Mouse (Mus musculus) stomach, embryonic 15.5 days (tissue): ENCODE data around the gene Ddx24. TPM values are rescaled to one million over a fixed set of nuclear protein-coding genes. Genes with fewer than 3 reads are reported as not detected.

Source experiments
- ATAC-seq: fragments of 200-750 bp; cut with Nextera tagmentation; 2 replicates; pipeline ENCODE4 v1.8.0; 2017; ENCODE audit warnings: low read depth, moderate number of reproducible peaks, moderate TSS enrichment; ENCODE audit not compliant: insufficient read depth, low FRiP score
- H3K27ac ChIP-seq: fragments of 300-500 bp; sonication (generic); 2 replicates; pipeline ENCODE4 v1.5.1; 2015; ENCODE audit warnings: mild to moderate bottlenecking, inconsistent platforms
- H3K27me3 ChIP-seq: fragments of 300-500 bp; sonication (generic); replicated peaks from 2 replicates; pipeline ENCODE4 v1.6.1; 2015; ENCODE audit warnings: inconsistent platforms
- H3K36me3 ChIP-seq: fragments of 300-500 bp; sonication (generic); 2 replicates; pipeline ENCODE4 v1.6.1; 2015; ENCODE audit warnings: inconsistent platforms
- H3K4me1 ChIP-seq: fragments of 300-500 bp; sonication (generic); 2 replicates; pipeline ENCODE4 v1.6.1; 2015; ENCODE audit warnings: inconsistent platforms
- H3K4me2 ChIP-seq: fragments of 300-500 bp; sonication (generic); 2 replicates; pipeline ENCODE4 v1.6.1; 2015; ENCODE audit warnings: mild to moderate bottlenecking, inconsistent platforms
- H3K4me3 ChIP-seq: fragments of 300-500 bp; sonication (generic); replicated peaks from 2 replicates; pipeline ENCODE4 v1.5.1; 2015; ENCODE audit warnings: inconsistent platforms
- H3K9ac ChIP-seq: fragments of 300-500 bp; sonication (generic); 2 replicates; pipeline ENCODE4 v1.6.1; 2015; ENCODE audit warnings: inconsistent platforms
- H3K9me3 ChIP-seq: fragments of 300-500 bp; sonication (generic); 2 replicates; pipeline ENCODE4 v1.6.1; 2016; ENCODE audit warnings: inconsistent platforms
- WGBS: fragments of 180-500 bp; shearing (Covaris S2); methylation state at CpG from one replicate; pipeline ENCODE4 v1.1.7; 2015; 5-methylcytosine and 5-hydroxymethylcytosine counted together
- polyA plus RNA-seq: library from polyadenylated mRNA; unstranded; fragments of >200 nt; fragmentation: Nextera tagmentation; extraction: Ambion mirVana; gene quantifications from 2 replicates; pipeline ENCODE4 v1.2.1, GENCODE M21; 2015

Gene Ddx24
- polyA plus RNA-seq, 1 experiment from 2014 or later = 105 TPM

DNA sequence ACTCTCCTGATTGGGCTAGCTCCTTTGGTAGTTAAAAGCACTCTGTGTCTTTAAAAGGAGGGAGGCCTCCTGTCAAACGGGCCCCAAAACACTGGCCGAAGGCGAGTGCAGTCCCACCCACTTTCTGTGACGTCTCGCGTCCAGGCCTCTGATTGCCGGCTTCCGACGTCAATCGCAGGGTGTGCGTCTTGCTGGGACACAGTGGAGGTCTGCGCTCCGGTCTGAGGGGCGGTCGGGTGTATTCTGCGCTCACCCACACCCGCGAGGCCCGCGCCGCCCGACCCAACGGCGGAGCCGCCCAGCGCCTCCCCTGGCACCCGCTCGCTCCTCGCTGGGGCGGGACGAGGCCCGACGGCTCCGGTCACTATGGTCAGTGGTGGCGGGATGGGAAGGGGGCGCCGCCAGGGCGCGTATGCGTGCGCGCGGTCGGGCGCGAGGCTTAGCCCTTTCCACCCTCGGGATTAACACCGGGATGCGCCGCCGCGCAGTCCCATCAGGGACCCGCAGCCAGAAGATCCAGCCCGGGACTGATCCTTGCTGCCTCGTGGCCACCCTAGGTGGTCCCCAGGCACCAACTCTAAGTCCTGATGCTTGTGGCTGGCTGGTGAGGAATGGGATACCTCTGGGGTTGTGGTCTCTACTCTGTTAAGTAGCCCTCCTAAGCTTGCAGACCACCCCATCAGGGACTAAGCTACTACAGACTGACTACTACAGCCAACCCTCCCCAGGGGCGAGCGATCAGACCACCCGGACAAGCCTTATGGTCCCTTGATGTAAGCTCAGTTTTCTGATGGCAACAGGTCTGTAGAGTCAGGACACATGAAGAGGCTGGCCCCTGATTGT, 36.9 kb downstream of the Ddx24 start, which contains the start of gene Otub2:
Gene Otub2 (plus strand): TSS at position 178 of the 843 bp plus-strand sequence.
- no peaks in the 10 kb centered on the region for H3K9me3 ChIP-seq
- H3K4me3 ChIP-seq = peak within 1 kb of the TSS; percentile 78
- peak within 1 kb of the TSS; percentile 92 for H3K4me2 ChIP-seq
- H3K27ac ChIP-seq = no peak within 1 kb of the TSS
- H3K4me1 ChIP-seq = no peaks in the 10 kb centered on the region
- H3K36me3 ChIP-seq = no peaks in the 10 kb centered on the region
- ATAC-seq = peak; percentile 98
- peak within 1 kb of the TSS; percentile 66 for H3K9ac ChIP-seq
- H3K27me3 ChIP-seq = no peaks in the 10 kb centered on the region
- under 1% methylated on average over 58 of the region's 58 CpGs for whole genome bisulfite sequencing

DNA sequence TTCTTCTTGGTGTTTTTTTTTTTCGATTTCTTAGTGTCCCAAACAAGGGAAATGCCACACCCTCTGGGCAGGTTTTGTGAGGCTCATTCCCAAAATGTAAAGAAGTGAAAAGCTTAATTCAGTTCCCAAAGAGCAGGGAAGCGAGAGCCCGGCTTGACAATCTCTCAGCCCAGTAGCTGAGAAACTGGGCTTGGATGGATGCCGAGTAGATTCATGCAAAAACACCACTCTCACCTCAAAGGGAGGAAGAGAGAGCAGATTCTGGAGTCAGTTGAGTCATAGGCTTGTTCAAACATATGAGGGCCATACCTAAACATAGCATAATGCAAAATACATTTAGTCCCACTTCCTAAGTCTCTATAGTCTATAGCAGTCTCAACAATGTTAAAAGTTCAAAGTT, 45.4 kb downstream of the Ddx24 start:
- no peak overlapping the region for H3K27ac ChIP-seq
- no peaks in the 10 kb centered on the region for H3K36me3 ChIP-seq
- no peaks in the 10 kb centered on the region for H3K4me1 ChIP-seq
- no peak overlapping the region for H3K4me3 ChIP-seq
- H3K4me2 ChIP-seq = no peak overlapping the region
- H3K27me3 ChIP-seq = no peaks in the 10 kb centered on the region
- H3K9ac ChIP-seq = no peak overlapping the region
- H3K9me3 ChIP-seq = no peaks in the 10 kb centered on the region
- ATAC-seq = no peak
- 75% methylated on average over 4 of the region's 4 CpGs for WGBS

DNA sequence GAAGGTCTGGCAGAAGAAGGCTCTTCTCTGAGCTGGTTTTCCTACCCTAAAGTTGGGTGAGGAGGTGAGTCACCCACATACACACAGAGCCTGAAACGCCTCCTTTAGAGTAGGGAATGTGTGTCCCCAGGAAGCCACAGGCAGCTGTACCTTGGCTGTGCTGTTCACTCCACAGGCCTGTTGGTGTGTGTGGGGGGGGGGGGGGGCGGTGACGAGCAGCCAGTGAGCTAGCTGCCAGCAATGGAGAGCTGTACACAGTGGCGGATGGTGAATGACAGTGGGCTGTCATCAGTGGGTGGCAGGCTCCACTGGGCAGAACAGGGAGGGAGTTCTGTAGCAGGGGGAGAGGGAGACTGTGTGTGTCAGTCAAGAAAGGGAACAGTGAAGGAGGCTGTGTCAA, 48.9 kb downstream of the Ddx24 start:
- Histone ChIP-seq H3K4me1 (no peaks in the 10 kb centered on the region), H3K27me3 (no peaks in the 10 kb centered on the region), H3K4me3 (no peak overlapping the region), H3K9me3 (no peaks in the 10 kb centered on the region), H3K27ac (no peak overlapping the region), H3K9ac (no peak overlapping the region), H3K36me3 (no peaks in the 10 kb centered on the region), H3K4me2 (no peak overlapping the region)
- WGBS = 63% methylated on average over 4 of the region's 4 CpGs
- no peak for ATAC-seq

DNA sequence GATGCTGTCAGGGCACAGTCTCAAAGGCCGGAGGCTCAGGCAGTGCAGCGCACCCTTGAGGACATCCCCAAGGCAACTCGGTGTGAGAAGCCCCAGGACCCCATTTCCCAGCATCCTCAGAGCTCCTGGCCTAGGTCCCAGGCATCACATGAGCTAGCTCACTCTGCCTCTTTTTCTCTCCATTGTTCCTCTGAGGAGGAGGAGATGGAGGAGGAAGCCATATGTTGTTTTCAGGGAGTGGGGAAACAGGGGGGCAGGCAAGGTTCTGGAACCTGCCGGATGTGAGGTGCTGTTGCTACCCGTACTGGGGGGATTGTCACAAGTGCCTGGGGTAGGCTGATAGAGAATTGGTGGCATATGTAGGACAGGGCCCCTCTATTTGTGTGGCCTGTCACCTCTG, 49.5 kb downstream of the Ddx24 start:
- no peaks in the 10 kb centered on the region for H3K36me3 ChIP-seq
- H3K9ac ChIP-seq = no peak overlapping the region
- H3K27ac ChIP-seq = no peak overlapping the region
- WGBS = 44% methylated on average over 5 of the region's 5 CpGs
- no peaks in the 10 kb centered on the region for H3K27me3 ChIP-seq
- H3K9me3 ChIP-seq = no peaks in the 10 kb centered on the region
- H3K4me1 ChIP-seq = no peaks in the 10 kb centered on the region
- ATAC-seq = no peak
- H3K4me3 ChIP-seq = no peak overlapping the region
- no peak overlapping the region for H3K4me2 ChIP-seq

DNA sequence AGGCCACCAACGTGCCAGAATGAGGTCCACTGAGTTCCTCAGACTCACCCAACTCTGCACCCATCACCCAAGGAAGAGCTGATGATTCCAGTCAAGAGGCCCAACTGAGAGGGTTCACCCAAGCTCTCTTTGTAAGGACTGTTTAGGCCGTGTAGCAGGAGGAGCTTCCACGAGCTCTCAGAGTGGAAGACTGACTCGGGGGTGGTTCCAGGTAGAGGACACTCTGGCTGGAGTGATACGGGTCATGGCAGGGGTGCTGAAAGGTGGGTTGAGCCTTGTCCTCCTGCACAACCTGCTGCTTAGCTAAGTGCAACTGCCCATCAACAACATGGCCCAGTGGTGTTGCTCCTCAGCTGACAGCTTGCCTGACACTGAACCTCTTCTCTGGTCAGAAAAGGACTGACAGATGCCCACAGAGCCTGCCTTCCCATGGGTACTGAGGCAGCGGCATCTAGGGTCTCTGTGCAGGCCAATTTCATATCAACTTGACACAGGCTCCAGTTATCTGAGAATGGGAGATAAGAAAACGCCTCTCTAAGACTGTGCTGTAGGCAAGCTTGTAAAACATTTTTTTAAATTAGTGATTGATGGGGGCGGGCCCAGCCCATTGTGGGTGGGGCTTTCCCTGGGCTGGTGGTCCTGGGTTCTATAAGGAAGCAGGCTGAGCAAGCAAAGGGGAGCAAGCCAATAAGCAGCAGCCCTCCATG, 51.9 kb downstream of the Ddx24 start:
- H3K27me3 ChIP-seq = no peaks in the 10 kb centered on the region
- H3K4me3 ChIP-seq = no peak overlapping the region
- H3K36me3 ChIP-seq = no peaks in the 10 kb centered on the region
- no peak overlapping the region for H3K4me2 ChIP-seq
- WGBS = 57% methylated on average over 8 of the region's 8 CpGs
- peak; percentile 56; the same call in 1 of the 2 replicates for ATAC-seq
- no peaks in the 10 kb centered on the region for H3K4me1 ChIP-seq
- no peaks in the 10 kb centered on the region for H3K9me3 ChIP-seq
- H3K9ac ChIP-seq = no peak overlapping the region
- H3K27ac ChIP-seq = no peak overlapping the region

DNA sequence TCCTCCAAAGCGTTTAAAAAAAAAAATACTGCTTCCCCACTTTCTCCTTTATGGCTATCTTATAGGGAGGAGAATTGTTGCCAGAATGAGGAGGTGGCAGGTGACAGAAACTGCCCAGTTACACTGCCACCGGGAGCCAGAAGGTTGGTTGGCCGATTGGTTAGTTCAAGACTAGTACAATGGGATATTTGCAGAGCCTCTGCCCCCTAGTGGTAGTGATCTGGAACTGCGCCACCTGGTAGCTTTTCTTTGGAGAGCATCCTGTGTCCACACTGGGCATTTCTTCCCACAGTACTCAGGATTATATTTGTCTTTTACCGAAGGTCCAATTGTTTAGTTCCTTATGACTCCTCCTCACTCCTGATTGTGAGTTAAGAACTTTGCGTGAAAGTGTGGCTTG, 53.9 kb downstream of the Ddx24 start:
- ATAC-seq = no peak
- no peak overlapping the region for H3K4me3 ChIP-seq
- no peak overlapping the region for H3K9ac ChIP-seq

DNA sequence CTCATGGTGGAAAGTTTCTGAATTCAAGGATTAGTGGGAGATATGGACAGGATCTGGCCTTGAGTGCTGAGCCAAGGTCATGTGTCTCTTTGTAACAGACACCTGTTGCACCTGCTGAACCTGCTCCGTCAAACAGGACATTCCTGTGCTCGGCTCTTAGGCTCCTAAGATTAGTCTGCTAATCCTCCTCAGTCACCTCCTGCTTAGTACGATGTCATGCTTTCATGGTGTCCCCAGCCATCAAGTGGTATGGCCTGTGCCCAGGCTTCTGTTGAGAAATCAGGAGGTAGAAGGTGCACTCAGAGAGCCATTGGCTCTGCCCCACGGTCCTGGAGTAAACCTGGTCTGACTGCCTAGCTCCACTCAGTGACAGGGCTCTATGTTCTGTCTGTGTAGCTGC, 54.8 kb downstream of the Ddx24 start:
- Histone ChIP-seq H3K9ac (no peak overlapping the region), H3K4me2 (no peak overlapping the region), H3K4me1 (peaks cover 6% of the 10 kb centered on the region; the same call in 1 of the 2 replicates), H3K27ac (no peak overlapping the region), H3K4me3 (no peak overlapping the region), H3K9me3 (no peaks in the 10 kb centered on the region), H3K27me3 (no peaks in the 10 kb centered on the region), H3K36me3 (no peaks in the 10 kb centered on the region)
- WGBS = 68% methylated on average over 4 of the region's 4 CpGs
- no peak for ATAC-seq

More for the DNA sequence above, 53.9 kb downstream of the Ddx24 start:
- Histone ChIP-seq H3K4me2 (no peak overlapping the region), H3K27me3 (no peaks in the 10 kb centered on the region), H3K36me3 (no peaks in the 10 kb centered on the region), H3K27ac (no peak overlapping the region), H3K9me3 (no peaks in the 10 kb centered on the region), H3K4me1 (peaks cover 6% of the 10 kb centered on the region; the same call in 1 of the 2 replicates)
- 25% methylated on average over 6 of the region's 6 CpGs for WGBS

DNA sequence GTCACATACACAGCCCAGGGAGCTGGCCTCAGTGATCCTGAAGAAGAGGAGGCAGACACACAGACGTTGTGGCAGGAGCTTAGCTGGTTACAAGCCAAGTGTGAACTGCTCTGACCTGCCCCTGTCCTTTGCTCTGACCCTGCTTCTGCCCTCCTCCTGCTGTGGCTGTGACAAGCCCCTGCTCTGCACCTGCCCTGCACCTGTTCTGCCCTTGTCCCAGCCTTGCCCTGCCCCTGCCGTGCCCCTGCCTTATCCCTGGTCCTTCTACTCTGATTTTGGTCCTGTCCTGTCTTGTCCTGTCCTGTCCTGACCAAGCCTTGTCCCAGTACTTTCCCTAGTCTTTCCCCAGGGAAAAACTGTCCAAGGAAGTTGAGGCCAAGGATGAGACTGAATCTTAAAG, 56.9 kb downstream of the Ddx24 start:
- no peak for ATAC-seq
- no peak overlapping the region for H3K9ac ChIP-seq
- H3K4me3 ChIP-seq = no peak overlapping the region
- peaks cover 6% of the 10 kb centered on the region; the same call in 1 of the 2 replicates for H3K4me1 ChIP-seq
- 48% methylated on average over 2 of the region's 2 CpGs for WGBS
- no peak overlapping the region for H3K27ac ChIP-seq
- H3K36me3 ChIP-seq = no peaks in the 10 kb centered on the region
- no peak overlapping the region for H3K4me2 ChIP-seq
- no peaks in the 10 kb centered on the region for H3K9me3 ChIP-seq
- H3K27me3 ChIP-seq = no peaks in the 10 kb centered on the region

DNA sequence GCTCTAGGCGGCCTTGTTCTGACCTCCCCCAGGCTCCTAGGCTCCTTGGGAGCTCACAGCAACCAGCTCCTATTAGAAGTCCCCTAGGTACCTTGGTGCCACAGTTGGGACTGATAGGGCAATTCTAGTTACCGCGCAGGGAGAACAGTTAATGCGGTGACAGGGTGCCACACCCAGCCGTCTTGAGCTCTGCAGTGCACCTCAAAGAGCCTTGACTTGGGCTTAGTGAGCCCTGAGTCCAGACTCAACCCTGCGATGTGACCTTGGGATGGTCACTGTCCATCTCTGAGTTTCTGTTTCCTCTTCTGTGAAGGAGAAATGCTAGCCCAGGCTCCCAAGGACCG, 57.3 kb downstream of the Ddx24 start:
- Histone ChIP-seq H3K4me1 (peaks cover 6% of the 10 kb centered on the region; the same call in 1 of the 2 replicates), H3K27ac (no peak overlapping the region), H3K4me3 (no peak overlapping the region), H3K36me3 (no peaks in the 10 kb centered on the region), H3K9ac (no peak overlapping the region), H3K9me3 (no peaks in the 10 kb centered on the region), H3K4me2 (peak overlapping the region; percentile 40; the same call in 1 of the 2 replicates), H3K27me3 (no peaks in the 10 kb centered on the region)
- ATAC-seq = no peak
- WGBS = 68% methylated on average over 7 of the region's 7 CpGs

DNA sequence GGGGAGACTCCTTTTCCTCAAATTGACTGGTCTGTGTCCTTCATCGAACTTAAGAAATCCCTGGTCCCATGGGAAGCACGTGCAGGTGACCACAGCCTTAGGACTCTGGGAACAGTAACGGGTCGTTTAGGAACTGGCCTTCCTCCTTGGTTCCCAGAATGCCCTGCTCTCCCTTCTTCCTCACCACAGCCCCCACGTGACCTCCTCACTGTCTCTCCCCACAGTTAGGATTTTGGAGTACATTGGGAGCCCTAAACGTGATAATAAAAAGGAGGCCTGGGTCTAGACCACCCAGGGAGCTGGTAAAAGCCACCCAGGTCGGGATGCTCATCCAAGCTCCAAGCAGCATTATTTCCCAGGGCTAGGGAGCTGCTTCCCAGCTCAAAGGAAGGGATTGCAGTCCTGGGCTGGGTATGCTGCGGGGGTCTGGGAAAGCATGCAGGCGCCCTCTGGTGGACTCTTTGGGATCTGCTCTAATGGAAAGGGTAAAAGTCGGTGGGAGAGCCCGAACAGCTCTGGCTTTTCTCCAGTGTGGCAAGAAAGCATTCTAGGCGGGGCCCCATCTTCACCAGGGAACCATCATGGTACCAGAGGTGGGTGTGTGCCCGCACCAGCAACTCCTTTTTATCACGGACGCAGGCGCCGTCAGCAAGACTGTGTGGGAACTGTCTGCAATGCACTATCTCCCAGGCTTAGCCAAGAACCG, 57.9 kb downstream of the Ddx24 start:
- Histone ChIP-seq H3K36me3 (no peaks in the 10 kb centered on the region), H3K27me3 (no peaks in the 10 kb centered on the region), H3K4me2 (peak overlapping the region; percentile 40), H3K9ac (no peak overlapping the region), H3K4me1 (peaks cover 6% of the 10 kb centered on the region; the same call in 1 of the 2 replicates), H3K4me3 (no peak overlapping the region), H3K27ac (no peak overlapping the region), H3K9me3 (no peaks in the 10 kb centered on the region)
- 15% methylated on average over 18 of the region's 18 CpGs for WGBS
- no peak for ATAC-seq

DNA sequence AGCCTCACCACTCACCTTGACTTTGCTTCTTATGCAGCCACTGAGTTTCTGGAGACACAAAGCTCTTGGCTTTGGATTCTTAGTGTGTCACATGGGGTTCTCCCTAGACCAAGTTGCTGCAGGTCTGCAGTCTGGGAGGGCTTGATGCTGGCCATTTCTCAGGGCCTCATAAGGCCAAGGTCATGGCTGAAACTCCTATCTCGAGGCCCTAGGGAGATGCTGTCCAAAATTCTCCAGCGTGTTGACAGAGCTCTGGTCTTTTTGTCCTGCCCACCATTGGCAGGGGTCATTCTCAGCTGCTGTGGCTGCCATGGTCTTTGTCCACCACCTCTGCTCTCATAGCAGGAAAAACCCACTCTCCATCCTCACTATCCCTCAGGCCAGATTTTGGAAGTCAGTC, 58.5 kb downstream of the Ddx24 start:
- no peaks in the 10 kb centered on the region for H3K36me3 ChIP-seq
- no peaks in the 10 kb centered on the region for H3K9me3 ChIP-seq
- H3K4me3 ChIP-seq = no peak overlapping the region
- H3K9ac ChIP-seq = no peak overlapping the region
- ATAC-seq = no peak
- no peak overlapping the region for H3K4me2 ChIP-seq
- peaks cover 6% of the 10 kb centered on the region; the same call in 1 of the 2 replicates for H3K4me1 ChIP-seq
- H3K27ac ChIP-seq = no peak overlapping the region
- 78% methylated on average over 2 of the region's 2 CpGs for WGBS
- no peaks in the 10 kb centered on the region for H3K27me3 ChIP-seq

DNA sequence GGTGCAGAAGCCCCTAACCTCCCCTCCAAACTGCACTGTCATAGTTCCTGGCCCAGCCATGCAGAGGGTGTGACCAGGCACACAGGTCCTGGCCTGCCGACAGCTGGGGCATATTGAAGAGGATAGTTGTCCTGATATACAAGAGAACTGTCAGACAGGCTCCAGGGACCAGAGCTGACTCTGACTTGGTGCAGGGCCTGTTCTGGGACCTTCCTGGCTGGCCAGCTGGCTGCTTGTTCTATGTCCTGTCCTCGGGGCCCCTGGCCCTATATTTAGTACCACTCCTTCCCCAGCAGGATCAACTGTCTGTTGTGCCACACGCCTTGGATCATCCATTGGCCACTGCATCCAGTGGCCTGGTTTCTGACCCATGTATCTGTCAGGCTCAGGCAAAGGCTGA, 63.3 kb downstream of the Ddx24 start:
- Histone ChIP-seq H3K9ac (no peak overlapping the region), H3K4me3 (no peak overlapping the region), H3K36me3 (no peaks in the 10 kb centered on the region), H3K4me1 (no peaks in the 10 kb centered on the region; the same call in 1 of the 2 replicates), H3K4me2 (no peak overlapping the region), H3K9me3 (no peaks in the 10 kb centered on the region), H3K27ac (no peak overlapping the region), H3K27me3 (no peaks in the 10 kb centered on the region)
- ATAC-seq = no peak
- 68% methylated on average over 3 of the region's 3 CpGs for WGBS
